Mouse (Mus musculus): ENCODE data around the gene Tubb4a. TPM values are rescaled to one million over a fixed set of nuclear protein-coding genes. Genes with fewer than 3 reads are reported as not detected.

The Tubb4a gene
- polyA plus RNA-seq, 1 experiment: not detected

GRCm38 (mm10) chr17:57032854-57033253 lies 54.7 kb downstream of the Tubb4a start:
- TF ChIP-seq GATA1 (IDR thresholded peaks at IDR 0.05; ENCODE audit: low read length): no peak

DNA sequence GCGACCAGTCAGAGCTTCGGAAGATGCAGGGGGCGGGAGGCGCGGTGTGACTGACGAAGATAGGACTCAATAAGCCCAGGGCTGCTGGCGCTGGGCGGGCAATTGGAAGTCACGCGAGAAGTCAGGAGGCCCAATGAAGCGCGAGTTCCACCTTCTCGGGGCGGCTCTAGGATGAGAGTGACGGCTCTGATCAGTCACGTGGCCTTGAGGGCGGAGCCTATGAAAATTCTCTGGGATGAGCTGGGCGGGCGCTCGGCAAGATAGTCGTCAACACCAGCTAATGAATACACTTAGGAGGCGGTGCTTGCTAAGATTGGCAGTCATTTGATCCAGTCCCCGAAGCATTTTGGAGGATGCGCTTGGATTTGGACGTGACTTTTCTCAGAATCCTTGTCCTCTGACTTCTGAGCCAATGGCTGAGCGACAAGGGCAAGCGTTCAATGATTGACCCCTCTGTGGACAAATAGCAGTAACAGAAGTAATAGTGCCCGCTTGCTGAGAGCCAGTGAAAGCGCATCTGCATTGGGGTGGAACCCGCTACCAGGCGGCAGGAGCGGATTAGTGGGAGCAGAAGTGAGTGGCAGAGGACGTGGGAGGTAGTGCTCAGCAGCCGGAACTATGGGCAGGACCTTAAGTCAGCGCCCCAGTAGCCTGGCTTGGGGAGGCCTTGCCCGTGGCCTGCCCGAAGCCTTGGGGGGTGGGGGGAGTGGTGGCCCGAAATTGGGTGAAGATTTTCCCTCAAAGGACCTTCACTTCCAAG lies 55.7 kb downstream of the Tubb4a start:
- TF ChIP-seq GATA1 (IDR thresholded peaks at IDR 0.05; ENCODE audit: low read length): no peak

DNA sequence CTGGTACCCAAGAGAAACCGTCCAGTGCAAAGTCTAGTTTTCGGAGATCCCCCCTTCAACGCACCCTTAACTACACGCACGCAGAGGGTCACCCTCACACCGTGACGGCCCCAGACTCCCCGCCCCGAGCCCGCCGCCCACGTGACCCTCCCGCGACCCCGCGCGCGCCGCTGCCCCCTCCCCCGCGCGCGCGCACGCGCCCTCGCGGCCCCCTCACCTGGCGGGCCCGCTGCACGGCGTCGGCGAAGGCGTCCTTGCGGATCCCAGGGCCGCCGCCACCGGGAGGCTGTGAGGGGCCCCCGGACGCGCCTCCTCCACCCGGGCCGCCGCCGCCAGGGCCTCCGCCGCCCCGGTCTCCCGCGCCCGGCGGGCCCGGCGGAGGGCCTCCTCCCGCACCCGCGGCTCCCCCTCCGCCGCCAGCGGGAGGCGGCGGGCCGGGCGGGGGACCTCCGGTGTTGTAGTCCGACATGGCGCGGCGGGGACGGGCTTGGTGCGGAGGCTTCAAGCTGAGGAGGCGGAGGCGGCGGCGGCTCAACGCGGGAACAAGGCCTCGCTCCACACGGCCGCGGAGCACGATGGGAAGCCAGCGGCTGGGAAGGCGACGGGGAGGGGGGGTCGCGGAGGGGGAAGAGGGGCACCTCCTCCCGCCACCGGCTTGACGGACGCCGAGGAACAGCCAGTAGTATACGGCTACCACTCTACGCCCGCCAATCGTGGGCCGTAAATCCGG lies 56.5 kb downstream of the Tubb4a start, which contains the start of gene Khsrp:
TSS of gene Khsrp (minus strand) at position 592 of the 730 bp plus-strand sequence.
- TF ChIP-seq GATA1 (IDR thresholded peaks at IDR 0.05; ENCODE audit: low read length): no peak

Other genes with a start within 250 kb of the Tubb4a start
- gene Acsbg2, start 213.3 kb downstream of the Tubb4a start, polyA plus RNA-seq (2012): not detected in 2 replicates
- gene 1700061G19Rik, start 212.3 kb downstream of the Tubb4a start, polyA plus RNA-seq (2012): not detected in 2 replicates
- 76.7 and 99.5 TPM in 2 replicates for gene Mllt1, start 152.4 kb downstream of the Tubb4a start, polyA plus RNA-seq (2012)
- gene Acer1, start 105.7 kb downstream of the Tubb4a start, polyA plus RNA-seq (2012): not detected in 2 replicates
- 185 and 272 TPM in 2 replicates for gene Clpp, start 97.5 kb downstream of the Tubb4a start, polyA plus RNA-seq (2012)
- gene Alkbh7, start 90.4 kb downstream of the Tubb4a start, polyA plus RNA-seq (2012): 51.6 and 80.9 TPM in 2 replicates
- not detected in 2 replicates for gene Pspn, start 87.8 kb downstream of the Tubb4a start, polyA plus RNA-seq (2012)
- 210 and 212 TPM in 2 replicates for gene Gtf2f1, start 76.5 kb downstream of the Tubb4a start, polyA plus RNA-seq (2012)
- 0.04 TPM in 1 of 2 replicates, not detected in the other for gene Gm17949, start 76.3 kb downstream of the Tubb4a start, polyA plus RNA-seq (2012)
- gene Khsrp, start 56.3 kb downstream of the Tubb4a start, polyA plus RNA-seq (2012): 202 and 209 TPM in 2 replicates
- gene Slc25a41, start 46.1 kb downstream of the Tubb4a start, polyA plus RNA-seq (2012): not detected in 2 replicates
- gene Crb3, start 28.7 kb downstream of the Tubb4a start, polyA plus RNA-seq (2012): 0.12 and 0.19 TPM in 2 replicates
- gene Slc25a23, start 27.9 kb downstream of the Tubb4a start, polyA plus RNA-seq (2012): 22.4 and 24.4 TPM in 2 replicates
- 4.7 and 5.7 TPM in 2 replicates for gene Dennd1c, start 9.3 kb downstream of the Tubb4a start, polyA plus RNA-seq (2012)
- gene Tnfsf9, start 17.5 kb upstream of the Tubb4a start, polyA plus RNA-seq (2012): 1.8 and 2.5 TPM in 2 replicates
- gene Cd70, start 62.0 kb upstream of the Tubb4a start, polyA plus RNA-seq (2012): not detected in 2 replicates
- gene Tnfsf14, start 106.4 kb upstream of the Tubb4a start, polyA plus RNA-seq (2012): not detected in 2 replicates
- gene C3, start 140.4 kb upstream of the Tubb4a start, polyA plus RNA-seq (2012): not detected in 2 replicates
- 15.2 and 17.6 TPM in 2 replicates for gene Gpr108, start 160.7 kb upstream of the Tubb4a start, polyA plus RNA-seq (2012)
- 13.9 and 14.8 TPM in 2 replicates for gene Trip10, start 161.7 kb upstream of the Tubb4a start, polyA plus RNA-seq (2012)
- 38.8 and 39.8 TPM in 2 replicates for gene Vav1, start 191.3 kb upstream of the Tubb4a start, polyA plus RNA-seq (2012)

Data from G1E-ER4 (cell line).